Mouse (Mus musculus) kidney, adult 11 months (tissue): ENCODE measurements around the gene Gnai2.
"Not testable (repeated sequence)": the region's sequence is repeated elsewhere in the genome, so short reads cannot be mapped to it uniquely, and the experiment has no call there.

Source experiments
- DNase-seq: peaks from one replicate; pipeline ENCODE4 v3.0.0; 2022

Gnai2 gene

GRCm38 (mm10) chr9:107567702-107568319, 67.4 kb downstream of the Gnai2 start, which contains the start of gene Hyal2:
Gene Hyal2 (plus strand): TSS chr9:107567945.
- DNase-seq = peak; percentile 90

DNA sequence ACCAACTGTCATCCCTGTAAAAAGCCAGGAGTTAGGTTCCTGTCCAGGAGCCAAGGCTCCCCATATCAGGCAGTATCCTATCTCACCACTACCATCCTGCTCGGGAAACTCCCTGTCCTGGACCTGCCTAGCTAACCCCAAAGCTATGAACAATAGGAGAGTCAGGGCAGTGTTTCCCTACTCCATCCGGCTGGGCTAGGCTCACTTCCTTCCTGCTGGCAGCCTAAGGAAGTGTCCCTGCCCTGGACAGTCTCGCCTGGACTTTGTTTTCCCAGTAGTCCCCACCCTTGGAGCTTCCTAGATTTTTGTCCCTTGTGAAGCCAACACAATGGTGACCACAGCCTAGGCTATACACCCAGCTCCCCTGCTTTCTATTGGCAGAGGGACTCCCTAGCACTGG, 68.3 kb downstream of the Gnai2 start:
- DNase-seq = peak; percentile 83

- DNase-seq = peak; percentile 90
Measured at GRCm38 (mm10) chr9:107566041-107566709, 69.0 kb downstream of the Gnai2 start.

DNA sequence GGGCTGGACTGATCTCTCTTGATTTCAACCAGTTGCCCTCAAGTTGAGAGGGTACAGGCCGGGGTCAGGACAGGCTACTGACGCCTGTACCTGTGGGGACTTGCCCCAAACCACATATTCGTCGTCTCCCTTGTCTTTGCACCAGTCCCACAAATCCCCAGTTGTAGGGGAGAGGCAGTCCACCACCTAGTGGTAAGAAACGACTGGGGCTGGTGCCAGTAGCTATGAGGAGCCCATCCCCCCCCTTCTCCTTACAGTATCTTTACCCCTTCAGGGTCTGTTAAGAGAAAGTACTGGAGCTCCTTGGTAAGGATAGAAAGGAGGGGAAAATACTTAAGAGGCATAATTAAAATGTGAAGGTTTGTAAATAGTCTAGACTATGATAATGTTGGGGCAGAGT, 69.6 kb downstream of the Gnai2 start:
- not testable (repeated sequence) for DNase-seq
